Mouse (Mus musculus): Measurements from ENCODE around the gene Abat. TPM values are rescaled to one million over a fixed set of nuclear protein-coding genes. Genes with fewer than 3 reads are reported as not detected.

The Abat gene
- polyA plus RNA-seq, 1 experiment from 2014 or later: 41.2 TPM

DNA sequence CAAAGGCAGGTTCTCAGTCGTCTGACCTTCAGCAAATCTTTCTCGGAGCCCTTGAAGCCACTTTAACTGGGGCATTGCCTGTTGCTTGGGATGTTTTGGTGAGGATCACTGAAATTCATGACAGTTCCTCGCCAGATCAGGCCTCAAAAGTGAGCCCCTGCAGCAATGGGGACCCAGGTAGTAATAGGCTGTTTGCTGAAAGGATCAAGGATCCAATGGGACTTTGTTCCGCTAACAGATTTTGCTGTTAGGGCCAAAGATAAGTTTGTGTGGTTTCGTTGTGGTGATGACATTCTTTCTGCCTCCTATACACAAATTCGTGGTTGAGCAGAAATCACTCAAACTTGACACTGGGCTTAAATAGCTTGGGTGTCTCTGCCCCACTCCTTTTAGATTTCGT is 124.9 kb downstream of the Abat start:
- peak overlapping the region; percentile 92 for H3K9ac ChIP-seq
- peaks cover 34% of the 10 kb centered on the region for H3K4me1 ChIP-seq
- H3K36me3 ChIP-seq: peaks cover 34% of the 10 kb centered on the region
- no peak for ATAC-seq (ENCODE audit: extremely low read depth, insufficient number of reproducible peaks, low FRiP score, low TSS enrichment)
- 40% methylated on average over 7 of the region's 7 CpGs for WGBS
- peak overlapping the region; percentile 94 for H3K4me2 ChIP-seq
- peak overlapping the region; percentile 83 for H3K4me3 ChIP-seq
- no peaks in the 10 kb centered on the region for H3K27me3 ChIP-seq (replicated peaks)
- peak overlapping the region; percentile 91 for H3K27ac ChIP-seq (replicated peaks)
- no peaks in the 10 kb centered on the region for H3K9me3 ChIP-seq

DNA sequence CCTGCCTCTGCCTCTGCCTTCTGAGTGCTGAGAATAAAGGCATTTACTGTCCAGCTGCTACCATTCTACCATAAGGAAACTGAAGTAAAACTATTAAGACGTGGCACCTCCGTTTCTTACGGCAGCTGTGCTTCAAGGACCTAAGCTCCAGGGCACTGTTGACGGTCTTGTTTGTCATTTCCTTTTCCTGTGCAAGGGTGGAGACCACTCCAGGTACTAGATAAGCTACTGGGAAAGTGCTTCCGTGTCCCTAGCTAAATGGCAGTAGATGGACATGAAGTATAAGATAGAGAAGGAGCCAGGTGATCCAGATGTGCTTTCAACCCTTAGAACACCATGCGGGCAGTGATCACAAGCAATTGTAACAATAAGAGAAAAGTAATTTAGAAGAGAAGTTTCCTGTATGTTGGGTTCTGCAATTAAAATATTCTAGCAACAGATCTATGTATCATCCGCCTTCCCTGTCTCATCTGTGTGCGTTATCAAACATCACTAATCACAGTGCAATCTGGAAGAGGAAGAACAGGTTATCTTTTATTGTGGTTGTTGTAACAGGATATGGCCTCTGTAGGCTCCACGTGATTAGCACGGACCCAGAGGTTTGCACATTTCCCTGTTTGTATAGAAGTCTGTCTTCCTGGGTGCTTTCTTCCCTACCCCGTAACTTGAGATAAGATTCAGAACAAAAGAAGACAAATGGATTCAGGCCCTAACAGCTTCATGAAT is 126.4 kb downstream of the Abat start:
- peaks cover 34% of the 10 kb centered on the region for H3K4me1 ChIP-seq
- peaks cover 42% of the 10 kb centered on the region for H3K36me3 ChIP-seq
- no peaks in the 10 kb centered on the region for H3K9me3 ChIP-seq
- H3K9ac ChIP-seq: no peak overlapping the region
- 77% methylated on average over 11 of the region's 11 CpGs for WGBS
- no peaks in the 10 kb centered on the region for H3K27me3 ChIP-seq (replicated peaks)
- H3K27ac ChIP-seq (replicated peaks): no peak overlapping the region
- no peak overlapping the region for H3K4me2 ChIP-seq
- ATAC-seq (ENCODE audit: extremely low read depth, insufficient number of reproducible peaks, low FRiP score, low TSS enrichment): no peak
- no peak overlapping the region for H3K4me3 ChIP-seq

DNA sequence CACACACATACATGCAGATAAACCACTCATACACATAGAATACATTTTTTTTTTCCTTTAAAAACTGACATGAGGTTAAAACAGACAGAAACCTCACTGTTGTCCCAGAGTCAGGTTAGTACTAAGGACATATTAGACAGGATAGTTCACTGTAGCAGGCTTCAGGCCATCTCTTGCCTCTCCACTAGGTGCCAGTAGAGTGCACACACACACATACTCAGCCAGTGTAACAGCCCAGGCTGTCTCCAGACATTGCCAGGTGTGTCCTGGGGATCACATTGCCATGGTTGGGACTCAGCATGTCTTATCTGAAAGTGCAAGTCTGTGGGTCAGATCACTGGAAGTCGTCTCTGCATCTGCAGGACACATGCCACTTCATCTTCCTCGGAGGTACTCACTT is 130.6 kb downstream of the Abat start:
- Histone ChIP-seq H3K9ac (no peak overlapping the region), H3K4me2 (no peak overlapping the region), H3K4me1 (peaks cover 16% of the 10 kb centered on the region), H3K4me3 (no peak overlapping the region), H3K9me3 (no peaks in the 10 kb centered on the region), H3K27me3 (replicated peaks) (no peaks in the 10 kb centered on the region), H3K27ac (replicated peaks) (no peak overlapping the region), H3K36me3 (peaks cover 70% of the 10 kb centered on the region)
- ATAC-seq (ENCODE audit: extremely low read depth, insufficient number of reproducible peaks, low FRiP score, low TSS enrichment): no peak
- 63% methylated on average over 2 of the region's 2 CpGs for WGBS

DNA sequence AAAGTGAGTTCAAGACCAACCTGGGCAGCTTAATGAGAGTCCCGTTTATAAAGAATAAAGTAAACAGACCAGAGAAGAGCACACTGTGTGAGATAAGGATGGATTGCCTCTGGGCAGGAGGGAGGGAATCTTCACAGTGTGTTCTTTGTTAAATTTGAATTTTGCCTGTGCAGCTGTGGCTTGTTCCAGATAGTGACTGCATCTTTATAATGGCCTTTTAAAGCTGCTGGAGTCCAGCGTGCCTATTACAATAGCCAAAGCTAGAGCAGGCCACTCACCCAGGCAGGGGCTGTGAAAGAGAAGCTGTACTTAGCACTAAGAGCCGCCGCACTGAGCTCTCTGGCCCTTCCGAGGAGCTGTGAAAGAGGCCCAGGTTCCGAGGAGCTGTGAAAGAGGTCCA is 132.3 kb downstream of the Abat start:
- Histone ChIP-seq H3K9me3 (no peaks in the 10 kb centered on the region), H3K36me3 (peaks cover 86% of the 10 kb centered on the region), H3K4me2 (no peak overlapping the region), H3K9ac (no peak overlapping the region), H3K4me3 (no peak overlapping the region), H3K4me1 (no peaks in the 10 kb centered on the region), H3K27ac (replicated peaks) (no peak overlapping the region), H3K27me3 (replicated peaks) (no peaks in the 10 kb centered on the region)
- no peak for ATAC-seq (ENCODE audit: extremely low read depth, insufficient number of reproducible peaks, low FRiP score, low TSS enrichment)
- WGBS: 82% methylated on average over 6 of the region's 6 CpGs

DNA sequence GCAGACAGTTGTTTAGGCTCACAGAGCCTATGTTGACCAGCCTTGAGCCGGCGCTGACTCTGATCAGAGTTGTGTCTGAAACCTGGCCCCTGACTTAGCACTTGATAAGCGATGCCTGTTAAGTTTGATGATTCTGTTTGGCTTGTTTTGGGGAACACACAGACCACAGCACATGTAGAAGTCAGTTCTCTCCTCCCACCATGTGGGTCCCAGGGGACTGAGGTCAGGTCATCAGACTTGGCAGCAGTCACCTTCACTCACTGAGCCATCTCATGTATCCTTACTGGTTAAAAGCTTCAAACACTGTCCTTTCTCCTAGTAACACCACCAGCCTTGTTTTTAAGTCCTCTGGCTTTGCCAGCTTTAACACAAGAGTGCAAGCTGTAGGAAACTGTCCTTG is 136.8 kb downstream of the Abat start:
- Histone ChIP-seq H3K4me1 (no peaks in the 10 kb centered on the region), H3K36me3 (peaks cover 99% of the 10 kb centered on the region), H3K4me2 (no peak overlapping the region), H3K27me3 (replicated peaks) (no peaks in the 10 kb centered on the region), H3K27ac (replicated peaks) (no peak overlapping the region), H3K4me3 (no peak overlapping the region), H3K9ac (no peak overlapping the region), H3K9me3 (no peaks in the 10 kb centered on the region)
- no peak for ATAC-seq (ENCODE audit: extremely low read depth, insufficient number of reproducible peaks, low FRiP score, low TSS enrichment)
- 94% methylated on average over 3 of the region's 3 CpGs for WGBS

DNA sequence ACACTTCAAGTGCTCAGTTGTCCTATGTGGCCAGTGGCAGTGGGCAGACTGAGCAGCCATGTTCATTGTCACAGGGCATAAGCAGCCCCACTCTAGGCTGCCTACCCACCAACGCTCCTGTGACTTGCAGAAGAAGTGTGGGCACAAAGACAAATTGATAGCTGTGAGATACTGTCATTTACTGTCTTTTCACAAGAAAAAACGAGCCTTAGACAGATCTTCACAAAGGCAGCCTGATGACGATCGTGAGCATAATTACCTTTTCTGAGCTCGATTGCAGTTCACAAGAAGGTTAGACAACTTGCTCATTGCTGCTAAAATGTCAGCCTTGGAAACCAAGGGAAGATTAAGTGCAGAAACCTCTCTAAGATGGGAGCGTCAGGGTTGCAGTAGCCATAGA is 141.9 kb downstream of the Abat start:
- no peak overlapping the region for H3K9ac ChIP-seq
- H3K36me3 ChIP-seq: peaks cover 98% of the 10 kb centered on the region
- no peak overlapping the region for H3K4me3 ChIP-seq
- WGBS: 85% methylated on average over 6 of the region's 6 CpGs
- H3K27ac ChIP-seq (replicated peaks): no peak overlapping the region
- no peak for ATAC-seq (ENCODE audit: extremely low read depth, insufficient number of reproducible peaks, low FRiP score, low TSS enrichment)
- H3K4me2 ChIP-seq: no peak overlapping the region
- no peaks in the 10 kb centered on the region for H3K4me1 ChIP-seq
- H3K9me3 ChIP-seq: no peaks in the 10 kb centered on the region
- no peaks in the 10 kb centered on the region for H3K27me3 ChIP-seq (replicated peaks)

DNA sequence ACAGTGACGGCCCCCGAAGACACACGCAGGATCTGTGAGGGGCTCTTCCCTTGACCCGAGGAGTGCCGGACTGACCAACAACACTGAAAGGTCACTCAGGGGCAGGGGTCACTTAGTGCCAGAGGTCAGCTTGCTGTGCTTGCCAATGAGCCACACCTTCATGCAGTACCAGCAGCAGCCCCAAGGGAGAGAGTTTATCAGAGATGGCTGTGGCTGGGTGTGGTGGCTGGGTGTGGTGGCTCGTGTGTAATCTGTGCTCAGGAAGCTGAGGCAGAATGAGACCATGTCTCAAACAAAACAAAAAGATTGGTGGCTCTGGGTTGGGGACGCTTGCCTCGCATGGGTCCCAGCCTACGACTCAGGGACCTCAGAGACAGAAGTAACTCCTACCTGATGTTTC is 142.4 kb downstream of the Abat start:
- WGBS: 76% methylated on average over 9 of the region's 9 CpGs
- H3K27me3 ChIP-seq (replicated peaks): no peaks in the 10 kb centered on the region
- no peak overlapping the region for H3K27ac ChIP-seq (replicated peaks)
- H3K9me3 ChIP-seq: no peaks in the 10 kb centered on the region
- H3K9ac ChIP-seq: no peak overlapping the region
- H3K36me3 ChIP-seq: peaks cover 98% of the 10 kb centered on the region
- H3K4me2 ChIP-seq: no peak overlapping the region
- H3K4me3 ChIP-seq: no peak overlapping the region
- H3K4me1 ChIP-seq: no peaks in the 10 kb centered on the region
- no peak for ATAC-seq (ENCODE audit: extremely low read depth, insufficient number of reproducible peaks, low FRiP score, low TSS enrichment)

DNA sequence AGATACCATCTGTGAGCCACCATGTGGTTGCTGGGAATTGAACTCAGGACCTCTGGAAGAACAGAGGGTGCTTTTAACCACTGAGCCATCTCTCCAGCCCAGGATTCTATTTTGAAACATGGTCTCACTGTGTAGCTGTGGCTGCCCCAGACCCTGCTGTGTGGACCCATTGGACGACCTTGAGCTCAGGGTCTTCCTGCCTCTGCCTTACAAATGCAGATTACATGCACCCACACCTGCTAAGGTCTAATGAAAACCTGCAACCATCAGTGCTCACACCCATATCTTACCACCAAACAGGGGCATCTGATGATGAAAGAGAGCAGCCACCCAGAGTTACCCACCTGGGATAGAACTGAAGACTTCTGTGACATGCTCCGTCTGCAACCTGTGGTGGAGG is 143.0 kb downstream of the Abat start:
- Histone ChIP-seq H3K27ac (replicated peaks) (no peak overlapping the region), H3K36me3 (peaks cover 98% of the 10 kb centered on the region), H3K27me3 (replicated peaks) (no peaks in the 10 kb centered on the region), H3K4me2 (no peak overlapping the region), H3K9ac (no peak overlapping the region), H3K4me1 (no peaks in the 10 kb centered on the region), H3K4me3 (no peak overlapping the region), H3K9me3 (no peaks in the 10 kb centered on the region)
- no peak for ATAC-seq (ENCODE audit: extremely low read depth, insufficient number of reproducible peaks, low FRiP score, low TSS enrichment)
- WGBS: 67% methylated on average over 2 of the region's 2 CpGs

DNA sequence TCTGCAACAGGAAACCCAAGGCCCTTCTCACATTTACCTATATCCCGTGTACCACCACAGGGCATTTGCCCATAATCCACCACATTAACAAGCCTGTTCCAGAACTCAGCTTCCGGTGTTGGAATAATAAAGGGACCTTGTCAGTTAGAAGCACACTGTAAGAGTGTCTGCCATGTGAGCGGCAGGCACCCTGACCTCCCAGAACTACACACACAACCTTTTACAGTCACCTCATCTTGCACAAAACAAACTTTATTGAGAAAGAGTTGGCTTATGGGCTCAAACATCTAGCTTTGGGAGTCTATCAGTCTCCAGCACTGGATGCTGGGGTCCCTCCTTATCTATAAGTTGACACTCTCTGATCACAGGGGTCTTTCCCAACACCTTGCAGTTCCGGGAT is 145.1 kb downstream of the Abat start:
- no peak for ATAC-seq (ENCODE audit: extremely low read depth, insufficient number of reproducible peaks, low FRiP score, low TSS enrichment)
- H3K27me3 ChIP-seq (replicated peaks): no peaks in the 10 kb centered on the region
- H3K36me3 ChIP-seq: peaks cover 98% of the 10 kb centered on the region
- no peak overlapping the region for H3K27ac ChIP-seq (replicated peaks)
- peaks cover 7% of the 10 kb centered on the region; the same call in 1 of the 2 replicates for H3K4me1 ChIP-seq
- WGBS: 73% methylated on average over 4 of the region's 4 CpGs
- H3K9ac ChIP-seq: no peak overlapping the region
- no peak overlapping the region for H3K4me3 ChIP-seq
- no peaks in the 10 kb centered on the region for H3K9me3 ChIP-seq
- H3K4me2 ChIP-seq: no peak overlapping the region

DNA sequence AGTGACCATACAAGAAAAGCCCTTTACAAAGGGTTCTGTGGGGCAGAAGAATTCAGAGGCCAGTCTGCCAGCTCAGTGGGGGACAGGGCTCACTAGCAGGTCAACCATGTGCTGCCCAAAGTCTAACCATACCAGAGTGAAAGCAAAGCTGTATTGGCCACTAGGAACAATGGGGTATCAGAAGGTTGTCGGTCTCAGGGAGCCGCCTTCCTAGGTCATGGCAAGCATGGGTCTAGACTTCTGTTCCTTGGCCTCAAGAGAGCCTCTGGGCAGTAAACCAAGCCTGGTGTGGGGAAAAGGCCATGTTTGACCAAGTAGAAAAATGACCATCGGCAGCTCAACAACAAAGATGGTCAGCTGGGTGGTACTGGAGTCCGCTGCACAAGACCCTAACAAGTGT is 145.5 kb downstream of the Abat start:
- no peak overlapping the region for H3K4me2 ChIP-seq
- H3K27me3 ChIP-seq (replicated peaks): no peaks in the 10 kb centered on the region
- H3K9ac ChIP-seq: no peak overlapping the region
- peaks cover 98% of the 10 kb centered on the region for H3K36me3 ChIP-seq
- no peak overlapping the region for H3K27ac ChIP-seq (replicated peaks)
- H3K9me3 ChIP-seq: no peaks in the 10 kb centered on the region
- WGBS: 94% methylated on average over 4 of the region's 4 CpGs
- H3K4me1 ChIP-seq: peaks cover 8% of the 10 kb centered on the region; the same call in 1 of the 2 replicates
- H3K4me3 ChIP-seq: no peak overlapping the region
- no peak for ATAC-seq (ENCODE audit: extremely low read depth, insufficient number of reproducible peaks, low FRiP score, low TSS enrichment)

DNA sequence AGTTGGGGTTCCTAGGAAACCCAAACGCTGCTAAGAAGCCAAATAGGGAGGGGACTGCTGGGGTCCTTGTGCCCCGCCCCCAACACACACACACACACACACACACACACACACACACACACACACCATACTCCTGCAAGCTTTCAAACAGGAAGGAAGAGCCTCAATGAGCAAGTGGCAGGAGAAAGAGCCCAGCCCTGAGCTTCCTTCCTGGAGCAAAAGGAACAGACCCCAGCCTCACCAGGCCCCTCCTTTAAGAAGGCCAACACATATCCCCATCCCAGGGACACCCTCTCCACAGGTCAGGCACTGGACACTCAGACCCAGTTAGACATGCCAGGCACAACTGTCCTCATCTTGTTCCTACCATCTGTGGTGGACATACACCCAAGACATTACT is 149.8 kb downstream of the Abat start:
- H3K9ac ChIP-seq: no peak overlapping the region
- no peak for ATAC-seq (ENCODE audit: extremely low read depth, insufficient number of reproducible peaks, low FRiP score, low TSS enrichment)
- H3K4me2 ChIP-seq: no peak overlapping the region
- no peaks in the 10 kb centered on the region for H3K9me3 ChIP-seq
- no peaks in the 10 kb centered on the region for H3K27me3 ChIP-seq (replicated peaks)
- WGBS: 53% methylated on average over 1 of the region's 2 CpGs
- peaks cover 65% of the 10 kb centered on the region for H3K36me3 ChIP-seq
- peak overlapping the region; percentile 24; the same call in 1 of the 2 replicates for H3K27ac ChIP-seq (replicated peaks)
- H3K4me3 ChIP-seq: no peak overlapping the region
- H3K4me1 ChIP-seq: peaks cover 48% of the 10 kb centered on the region

All from heart, embryonic 13.5 days (tissue).